Mouse (Mus musculus) embryonic stem cell, embryonic (primary cell): ENCODE measurements around the gene Cmip.

Source experiments
- CTCF ChIA-PET, 4 experiments: fragments of 300-600 bp in 2 of 4; fragments of 350-600 bp in 2 of 4; sonication (Branson Sonifier 250); formaldehyde crosslinking; loops; one replicate each; lab custom pipeline; 2022; ENCODE audit warnings: inconsistent platforms in 2 of 4; lab: Charles Lee
- POLR2A ChIA-PET, 4 experiments: fragments of 300-600 bp in 2 of 4; fragments of 350-600 bp in 2 of 4; sonication (Branson Sonifier 250); formaldehyde crosslinking; loops; one replicate each; lab custom pipeline; 2022; ENCODE audit warnings: antibody characterized with exemption in 4 of 4, inconsistent platforms in 1 of 4; lab: Charles Lee

Cmip gene

GRCm38 (mm10) chr8:117380796-117381195 lies 123.9 kb downstream of the Cmip start:
- POLR2A ChIA-PET = interaction anchor here in 1 of 4 experiments (0.7 to 1.6 kb wide), 2 partner anchors 10 to 12 kb away, joined by 3 read pairs; no protein-coding TSS in a partner anchor
- CTCF ChIA-PET = interaction anchor here in 1 of 4 experiments (0.7 kb wide), 1 partner anchor 334 kb away, joined by 3 read pairs; no protein-coding TSS in a partner anchor

- POLR2A ChIA-PET = interaction anchor here in 2 of 4 experiments (0.6 to 2.4 kb wide), 6 partner anchors 10 to 218 kb away, joined by 3 to 7 read pairs (median 4); no protein-coding TSS in a partner anchor
- CTCF ChIA-PET = interaction anchor here (0.5 to 1.5 kb wide), 16 partner anchors 9 to 325 kb away, joined by 3 to 9 read pairs (median 4); no protein-coding TSS in a partner anchor
Observed at GRCm38 (mm10) chr8:117386142-117386541, 129.3 kb downstream of the Cmip start.

- ChIA-PET CTCF (interaction anchor here in 1 of 4 experiments (0.5 kb wide), 1 partner anchor 152 kb away, joined by 4 read pairs; no protein-coding TSS in a partner anchor), POLR2A (interaction anchor here in 2 of 4 experiments (0.7 to 1.5 kb wide), 2 partner anchors 9 to 77 kb away, joined by 3 read pairs; no protein-coding TSS in a partner anchor)
Observed at GRCm38 (mm10) chr8:117387642-117388041, 130.8 kb downstream of the Cmip start.

- ChIA-PET CTCF (no interaction called here), POLR2A (interaction anchor here in 1 of 4 experiments (1.5 to 1.9 kb wide), 2 partner anchors 8 to 9 kb away, joined by 3 to 5 read pairs; no protein-coding TSS in a partner anchor)
Observed at GRCm38 (mm10) chr8:117388370-117388769, 131.5 kb downstream of the Cmip start.

GRCm38 (mm10) chr8:117393853-117394252 lies 137.0 kb downstream of the Cmip start:
- ChIA-PET POLR2A (interaction anchor here in 1 of 4 experiments (0.7 kb wide), 1 partner anchor 8 kb away, joined by 3 read pairs; no protein-coding TSS in a partner anchor), CTCF (interaction anchor here in 1 of 4 experiments (0.6 kb wide), 1 partner anchor 910 kb away, joined by 4 read pairs; no protein-coding TSS in a partner anchor)

GRCm38 (mm10) chr8:117395055-117395454 lies 138.2 kb downstream of the Cmip start:
- ChIA-PET POLR2A (interaction anchor here in 1 of 4 experiments (0.7 to 0.8 kb wide), 2 partner anchors 11 to 13 kb away, joined by 3 read pairs; no protein-coding TSS in a partner anchor), CTCF (no interaction called here)

GRCm38 (mm10) chr8:117396884-117397283 lies 140.0 kb downstream of the Cmip start:
- POLR2A ChIA-PET = interaction anchor here in 1 of 4 experiments (0.7 to 0.9 kb wide), 2 partner anchors 9 to 11 kb away, joined by 3 read pairs; no protein-coding TSS in a partner anchor
- CTCF ChIA-PET = interaction anchor here in 3 of 4 experiments (0.5 to 1.3 kb wide), 5 partner anchors 11 to 172 kb away, joined by 3 to 5 read pairs (median 3); no protein-coding TSS in a partner anchor

GRCm38 (mm10) chr8:117397751-117398150 lies 140.9 kb downstream of the Cmip start:
- CTCF ChIA-PET = interaction anchor here in 3 of 4 experiments (0.5 to 1.3 kb wide), 4 partner anchors 12 to 179 kb away, joined by 3 to 7 read pairs (median 3); no protein-coding TSS in a partner anchor

GRCm38 (mm10) chr8:117399229-117399628 lies 142.4 kb downstream of the Cmip start:
- ChIA-PET CTCF (interaction anchor here in 1 of 4 experiments (0.7 kb wide), 1 partner anchor 170 kb away, joined by 3 read pairs; no protein-coding TSS in a partner anchor), POLR2A (interaction anchor here in 2 of 4 experiments (0.8 to 1.3 kb wide), 5 partner anchors 8 to 137 kb away, joined by 3 to 4 read pairs (median 3); no protein-coding TSS in a partner anchor)

More at GRCm38 (mm10) chr8:117397751-117398150, 140.9 kb downstream of the Cmip start:
- POLR2A ChIA-PET = interaction anchor here in 1 of 4 experiments (0.6 kb wide), 1 partner anchor 316 kb away, joined by 3 read pairs; no protein-coding TSS in a partner anchor

GRCm38 (mm10) chr8:117400820-117401219 lies 144.0 kb downstream of the Cmip start:
- ChIA-PET POLR2A (no interaction called here), CTCF (interaction anchor here in 1 of 4 experiments (0.5 kb wide), 1 partner anchor 276 kb away, joined by 10 read pairs; no protein-coding TSS in a partner anchor)

GRCm38 (mm10) chr8:117401880-117402279 lies 145.0 kb downstream of the Cmip start:
- ChIA-PET CTCF (interaction anchor here in 1 of 4 experiments (0.6 kb wide), 1 partner anchor 23 kb away, joined by 3 read pairs; no protein-coding TSS in a partner anchor), POLR2A (interaction anchor here in 1 of 4 experiments (0.6 kb wide), 2 partner anchors 9 to 31 kb away, joined by 3 read pairs; no protein-coding TSS in a partner anchor)

- POLR2A ChIA-PET = interaction anchor here in 3 of 4 experiments (0.7 to 1.5 kb wide), 9 partner anchors 11 to 57 kb away, joined by 3 to 6 read pairs (median 3); no protein-coding TSS in a partner anchor
- CTCF ChIA-PET = interaction anchor here in 3 of 4 experiments (0.6 to 1.5 kb wide), 5 partner anchors 17 to 290 kb away, joined by 3 to 13 read pairs (median 4); no protein-coding TSS in a partner anchor
Observed at GRCm38 (mm10) chr8:117402911-117403704, 146.2 kb downstream of the Cmip start.

- CTCF ChIA-PET = interaction anchor here in 3 of 4 experiments (0.6 to 1.5 kb wide), 6 partner anchors 18 to 291 kb away, joined by 3 to 13 read pairs (median 4); no protein-coding TSS in a partner anchor
- POLR2A ChIA-PET = interaction anchor here in 3 of 4 experiments (0.6 to 1.5 kb wide), 10 partner anchors 10 to 58 kb away, joined by 3 to 9 read pairs (median 4); no protein-coding TSS in a partner anchor
Observed at GRCm38 (mm10) chr8:117403705-117404476, 147.0 kb downstream of the Cmip start.

GRCm38 (mm10) chr8:117406081-117406480 lies 149.2 kb downstream of the Cmip start:
- CTCF ChIA-PET = interaction anchor here in 3 of 4 experiments (0.6 to 0.8 kb wide), 3 partner anchors 143 to 1599 kb away, joined by 3 to 7 read pairs (median 4); no protein-coding TSS in a partner anchor
- POLR2A ChIA-PET = interaction anchor here in 3 of 4 experiments (0.5 to 1.3 kb wide), 8 partner anchors 12 to 842 kb away, joined by 3 to 8 read pairs (median 3); no protein-coding TSS in a partner anchor

GRCm38 (mm10) chr8:117408634-117409033 lies 151.8 kb downstream of the Cmip start:
- ChIA-PET POLR2A (interaction anchor here in 2 of 4 experiments (0.6 to 1.3 kb wide), 4 partner anchors 9 to 453 kb away, joined by 3 read pairs; no protein-coding TSS in a partner anchor), CTCF (interaction anchor here in 2 of 4 experiments (0.6 to 0.8 kb wide), 2 partner anchors 156 to 429 kb away, joined by 3 read pairs; no protein-coding TSS in a partner anchor)

GRCm38 (mm10) chr8:117409056-117409455 lies 152.2 kb downstream of the Cmip start:
- CTCF ChIA-PET = interaction anchor here in 1 of 4 experiments (0.8 kb wide), 1 partner anchor 429 kb away, joined by 3 read pairs; no protein-coding TSS in a partner anchor
- POLR2A ChIA-PET = interaction anchor here in 1 of 4 experiments (0.6 to 1.2 kb wide), 3 partner anchors 9 to 454 kb away, joined by 3 read pairs; no protein-coding TSS in a partner anchor
